Mouse (Mus musculus) megakaryocyte, embryonic 14.5 days (primary cell): Measurements from ENCODE around the gene Pip5k1a.

Source experiments
- FLI1 ChIP-seq: IDR thresholded peaks from 2 replicates; pipeline ENCODE4 v1.6.1; 2012; ENCODE audit warnings: low read length, inconsistent platforms, mixed read lengths
- GATA1 ChIP-seq: IDR thresholded peaks from 3 replicates; pipeline ENCODE4 v1.6.1; 2012; ENCODE audit warnings: mixed read lengths, low read length, inconsistent platforms, borderline replicate concordance

- TF ChIP-seq GATA1 (no peak), FLI1 (no peak)
Measured at GRCm38 (mm10) chr3:95124246-95124645, 17.5 kb upstream of the Pip5k1a start, which contains the start of gene Tmod4.
